Mouse (Mus musculus) midbrain, embryonic 15.5 days (tissue): ENCODE results near the gene Tmcc3. TPM values are rescaled to one million over a fixed set of nuclear protein-coding genes. Genes with fewer than 3 reads are reported as not detected.
A peak's percentile ranks its signal among the peaks of the same experiment; 100 is the strongest.

Source experiments
- ATAC-seq: fragments of 200-750 bp; cut with Nextera tagmentation; replicated peaks from 2 replicates; pipeline ENCODE4 v1.8.0; 2017; ENCODE audit warnings: moderate TSS enrichment
- H3K27ac ChIP-seq: fragments of 300-500 bp; sonication (generic); 2 replicates; pipeline ENCODE4 v1.5.1; 2015; ENCODE audit warnings: mild to moderate bottlenecking, inconsistent platforms
- H3K27me3 ChIP-seq: fragments of 300-500 bp; sonication (generic); replicated peaks from 2 replicates; pipeline ENCODE4 v1.6.1; 2015; ENCODE audit warnings: inconsistent platforms
- H3K36me3 ChIP-seq: fragments of 300-500 bp; sonication (generic); replicated peaks from 2 replicates; pipeline ENCODE4 v1.6.1; 2015; ENCODE audit warnings: inconsistent platforms
- H3K4me1 ChIP-seq: fragments of 300-500 bp; sonication (generic); 2 replicates; pipeline ENCODE4 v1.6.1; 2015; ENCODE audit warnings: inconsistent platforms
- H3K4me2 ChIP-seq: fragments of 300-500 bp; sonication (generic); 2 replicates; pipeline ENCODE4 v1.6.1; 2015; ENCODE audit warnings: inconsistent platforms, mild to moderate bottlenecking, moderate library complexity
- H3K4me3 ChIP-seq: fragments of 300-500 bp; sonication (generic); 2 replicates; pipeline ENCODE4 v1.5.1; 2015; ENCODE audit warnings: mild to moderate bottlenecking, inconsistent platforms
- H3K9ac ChIP-seq: fragments of 300-500 bp; sonication (generic); 2 replicates; pipeline ENCODE4 v1.6.1; 2015; ENCODE audit warnings: mild to moderate bottlenecking, inconsistent platforms
- H3K9me3 ChIP-seq: fragments of 300-500 bp; sonication (generic); 2 replicates; pipeline ENCODE4 v1.6.1; 2016; ENCODE audit warnings: inconsistent platforms
- WGBS: fragments of 180-500 bp; shearing (Covaris S2); methylation state at CpG from one replicate; pipeline ENCODE4 v1.1.7; 2015; ENCODE audit warnings: mixed read lengths; 5-methylcytosine and 5-hydroxymethylcytosine counted together
- polyA plus RNA-seq: library from polyadenylated mRNA; unstranded; fragments of >200 nt; fragmentation: Nextera tagmentation; extraction: Ambion mirVana; gene quantifications from 2 replicates; pipeline ENCODE4 v1.2.1, GENCODE M21; 2015

The Tmcc3 gene
- polyA plus RNA-seq, 1 experiment from 2014 or later: 13.7 TPM

GRCm38 (mm10) chr10:94382618-94383017 is 70.9 kb downstream of the Tmcc3 start:
- WGBS: 56% methylated on average over 14 of the region's 14 CpGs
- Histone ChIP-seq H3K36me3 (no peaks in the 10 kb centered on the region), H3K9ac (no peak overlapping the region), H3K9me3 (0 out of 2 replicates have a peak, but pooled peaks cover 11% of the 10 kb centered on the region), H3K27me3 (no peaks in the 10 kb centered on the region), H3K4me1 (peaks cover 23% of the 10 kb centered on the region), H3K4me3 (no peak overlapping the region), H3K27ac (peak overlapping the region; percentile 14; the same call in 1 of the 2 replicates), H3K4me2 (no peak overlapping the region)
- ATAC-seq: no peak

- WGBS: 86% methylated on average over 6 of the region's 6 CpGs
- 0 out of 2 replicates have a peak, but pooled peaks cover 11% of the 10 kb centered on the region for H3K9me3 ChIP-seq
- H3K27ac ChIP-seq: no peak overlapping the region
- no peaks in the 10 kb centered on the region for H3K27me3 ChIP-seq
- peaks cover 15% of the 10 kb centered on the region for H3K4me1 ChIP-seq
- ATAC-seq: no peak
- no peak overlapping the region for H3K4me2 ChIP-seq
- H3K4me3 ChIP-seq: no peak overlapping the region
- no peaks in the 10 kb centered on the region for H3K36me3 ChIP-seq
- no peak overlapping the region for H3K9ac ChIP-seq
Observed at GRCm38 (mm10) chr10:94383565-94383964, 71.8 kb downstream of the Tmcc3 start.

GRCm38 (mm10) chr10:94389219-94389618 is 77.5 kb downstream of the Tmcc3 start:
- WGBS: 72% methylated on average over 6 of the region's 6 CpGs
- H3K36me3 ChIP-seq: no peaks in the 10 kb centered on the region
- no peaks in the 10 kb centered on the region for H3K4me1 ChIP-seq

GRCm38 (mm10) chr10:94391049-94391448 is 79.3 kb downstream of the Tmcc3 start:
- no peaks in the 10 kb centered on the region for H3K36me3 ChIP-seq
- H3K9me3 ChIP-seq: 0 out of 2 replicates have a peak, but pooled peaks cover 4% of the 10 kb centered on the region
- H3K27me3 ChIP-seq: no peaks in the 10 kb centered on the region
- H3K27ac ChIP-seq: no peak overlapping the region
- H3K4me3 ChIP-seq: no peak overlapping the region
- ATAC-seq: no peak
- no peak overlapping the region for H3K9ac ChIP-seq
- WGBS: 85% methylated on average over 5 of the region's 5 CpGs
- no peaks in the 10 kb centered on the region for H3K4me1 ChIP-seq
- no peak overlapping the region for H3K4me2 ChIP-seq

More at GRCm38 (mm10) chr10:94389219-94389618, 77.5 kb downstream of the Tmcc3 start:
- ATAC-seq: no peak
- Histone ChIP-seq H3K9me3 (0 out of 2 replicates have a peak, but pooled peaks cover 11% of the 10 kb centered on the region), H3K4me3 (no peak overlapping the region), H3K9ac (no peak overlapping the region), H3K27ac (no peak overlapping the region), H3K27me3 (no peaks in the 10 kb centered on the region), H3K4me2 (no peak overlapping the region)

GRCm38 (mm10) chr10:94394286-94394685 is 82.5 kb downstream of the Tmcc3 start:
- Histone ChIP-seq H3K4me1 (no peaks in the 10 kb centered on the region), H3K9ac (no peak overlapping the region), H3K27me3 (no peaks in the 10 kb centered on the region), H3K27ac (no peak overlapping the region), H3K36me3 (no peaks in the 10 kb centered on the region), H3K9me3 (no peaks in the 10 kb centered on the region), H3K4me3 (no peak overlapping the region), H3K4me2 (no peak overlapping the region)
- ATAC-seq: no peak

- no peak for ATAC-seq
- no peaks in the 10 kb centered on the region for H3K27me3 ChIP-seq
- H3K9me3 ChIP-seq: no peaks in the 10 kb centered on the region
- no peak overlapping the region for H3K4me3 ChIP-seq
- no peak overlapping the region for H3K27ac ChIP-seq
- H3K36me3 ChIP-seq: no peaks in the 10 kb centered on the region
- H3K9ac ChIP-seq: no peak overlapping the region
- no peaks in the 10 kb centered on the region for H3K4me1 ChIP-seq
- WGBS: 75% methylated on average over 11 of the region's 11 CpGs
- no peak overlapping the region for H3K4me2 ChIP-seq
Observed at GRCm38 (mm10) chr10:94397833-94398596, 86.3 kb downstream of the Tmcc3 start.

- ATAC-seq: no peak
- Histone ChIP-seq H3K27me3 (no peaks in the 10 kb centered on the region), H3K27ac (no peak overlapping the region)
Observed at GRCm38 (mm10) chr10:94400895-94401294, 89.1 kb downstream of the Tmcc3 start.

GRCm38 (mm10) chr10:94405456-94405855 is 93.7 kb downstream of the Tmcc3 start:
- Histone ChIP-seq H3K9ac (no peak overlapping the region), H3K4me3 (no peak overlapping the region), H3K36me3 (no peaks in the 10 kb centered on the region), H3K9me3 (no peaks in the 10 kb centered on the region), H3K4me2 (no peak overlapping the region), H3K4me1 (peaks cover 6% of the 10 kb centered on the region), H3K27ac (no peak overlapping the region), H3K27me3 (no peaks in the 10 kb centered on the region)
- 77% methylated on average over 3 of the region's 3 CpGs for WGBS
- ATAC-seq: no peak

More at GRCm38 (mm10) chr10:94400895-94401294, 89.1 kb downstream of the Tmcc3 start:
- Histone ChIP-seq H3K9me3 (no peaks in the 10 kb centered on the region), H3K4me3 (no peak overlapping the region), H3K4me2 (no peak overlapping the region), H3K4me1 (no peaks in the 10 kb centered on the region), H3K36me3 (no peaks in the 10 kb centered on the region), H3K9ac (no peak overlapping the region)
- 86% methylated on average over 8 of the region's 8 CpGs for WGBS

- ATAC-seq: no peak
Observed at GRCm38 (mm10) chr10:94406821-94407220, 95.1 kb downstream of the Tmcc3 start.

GRCm38 (mm10) chr10:94408356-94409146 is 96.8 kb downstream of the Tmcc3 start:
- H3K36me3 ChIP-seq: no peaks in the 10 kb centered on the region
- ATAC-seq: peak; percentile 78
- no peaks in the 10 kb centered on the region for H3K9me3 ChIP-seq
- no peak overlapping the region for H3K27ac ChIP-seq
- WGBS: 24% methylated on average over 22 of the region's 22 CpGs
- H3K27me3 ChIP-seq: no peaks in the 10 kb centered on the region
- H3K4me2 ChIP-seq: peak overlapping the region; percentile 62
- H3K4me1 ChIP-seq: peaks cover 11% of the 10 kb centered on the region
- H3K9ac ChIP-seq: peak overlapping the region; percentile 39
- H3K4me3 ChIP-seq: peak overlapping the region; percentile 34

More at GRCm38 (mm10) chr10:94406821-94407220, 95.1 kb downstream of the Tmcc3 start:
- H3K4me3 ChIP-seq: no peak overlapping the region
- peaks cover 8% of the 10 kb centered on the region for H3K4me1 ChIP-seq
- H3K36me3 ChIP-seq: no peaks in the 10 kb centered on the region
- no peak overlapping the region for H3K9ac ChIP-seq
- no peak overlapping the region for H3K27ac ChIP-seq
- no peak overlapping the region for H3K4me2 ChIP-seq
- no peaks in the 10 kb centered on the region for H3K9me3 ChIP-seq
- 91% methylated on average over 7 of the region's 7 CpGs for WGBS
- H3K27me3 ChIP-seq: no peaks in the 10 kb centered on the region

- Histone ChIP-seq H3K4me2 (no peak overlapping the region), H3K27me3 (no peaks in the 10 kb centered on the region), H3K36me3 (no peaks in the 10 kb centered on the region), H3K9ac (no peak overlapping the region), H3K4me3 (no peak overlapping the region), H3K9me3 (no peaks in the 10 kb centered on the region), H3K4me1 (peaks cover 22% of the 10 kb centered on the region), H3K27ac (no peak overlapping the region)
- ATAC-seq: no peak
- 77% methylated on average over 6 of the region's 6 CpGs for WGBS
Observed at GRCm38 (mm10) chr10:94409661-94410060, 97.9 kb downstream of the Tmcc3 start.

GRCm38 (mm10) chr10:94411594-94411993 is 99.8 kb downstream of the Tmcc3 start:
- Histone ChIP-seq H3K9ac (no peak overlapping the region), H3K27ac (no peak overlapping the region), H3K4me3 (no peak overlapping the region), H3K9me3 (no peaks in the 10 kb centered on the region), H3K36me3 (no peaks in the 10 kb centered on the region), H3K4me2 (no peak overlapping the region), H3K27me3 (no peaks in the 10 kb centered on the region), H3K4me1 (peaks cover 35% of the 10 kb centered on the region)
- ATAC-seq: no peak
- WGBS: 92% methylated on average over 9 of the region's 9 CpGs
